Mouse (Mus musculus) urinary bladder, postnatal 4 days (tissue): ENCODE measurements around the gene Zfp697.
"Not testable (repeated sequence)": the region's sequence is repeated elsewhere in the genome, so short reads cannot be mapped to it uniquely, and the experiment has no call there.

Experiments used
- DNase-seq, 2 experiments: peaks; one replicate each; pipeline ENCODE4 v3.0.0; 2021 to 2022; ENCODE audit warnings: low spot score in 2 of 2

Zfp697 gene

DNA sequence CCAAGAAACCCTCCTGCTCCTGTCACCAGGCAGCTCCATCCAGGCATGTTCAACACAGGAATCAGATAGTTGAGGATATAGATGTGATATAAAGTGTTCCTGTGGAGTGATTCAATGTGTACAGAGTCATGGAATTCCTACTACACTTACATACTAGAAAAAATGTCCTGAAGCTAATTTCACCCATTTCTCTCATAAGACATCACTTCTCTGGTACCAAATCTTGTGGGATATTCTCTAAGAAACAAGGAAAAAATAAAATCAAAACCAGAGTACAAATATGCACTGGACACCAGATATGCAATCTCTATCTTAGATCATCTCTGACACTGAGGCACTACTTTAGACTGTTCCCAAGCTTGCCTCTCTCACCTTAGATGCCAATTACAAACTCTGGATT lies 247.9 kb downstream of the Zfp697 start, which contains the start of gene Hsd3b5:
Gene Hsd3b5 (minus strand): TSS at position 101 of the 400 bp plus-strand sequence.
- DNase-seq: no peak

DNA sequence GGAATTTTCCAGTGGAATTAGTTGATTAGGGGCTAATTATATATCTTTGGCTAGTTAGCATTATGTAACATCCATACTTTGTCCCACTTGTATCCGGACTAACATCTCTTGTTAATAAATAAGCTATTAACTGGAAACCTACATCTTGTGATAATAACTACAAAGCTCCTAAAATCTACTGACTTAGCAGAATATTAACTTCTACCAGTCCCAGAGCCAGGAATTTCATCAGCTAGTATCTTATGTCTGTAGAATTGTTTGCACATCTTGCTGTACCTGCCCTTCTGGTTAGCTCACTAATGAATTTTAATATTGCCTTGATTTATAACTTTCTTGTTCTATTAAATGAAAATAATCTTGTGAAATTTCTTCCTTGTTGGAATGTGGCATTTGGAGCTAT lies 252.9 kb downstream of the Zfp697 start:
- no peak for DNase-seq

DNA sequence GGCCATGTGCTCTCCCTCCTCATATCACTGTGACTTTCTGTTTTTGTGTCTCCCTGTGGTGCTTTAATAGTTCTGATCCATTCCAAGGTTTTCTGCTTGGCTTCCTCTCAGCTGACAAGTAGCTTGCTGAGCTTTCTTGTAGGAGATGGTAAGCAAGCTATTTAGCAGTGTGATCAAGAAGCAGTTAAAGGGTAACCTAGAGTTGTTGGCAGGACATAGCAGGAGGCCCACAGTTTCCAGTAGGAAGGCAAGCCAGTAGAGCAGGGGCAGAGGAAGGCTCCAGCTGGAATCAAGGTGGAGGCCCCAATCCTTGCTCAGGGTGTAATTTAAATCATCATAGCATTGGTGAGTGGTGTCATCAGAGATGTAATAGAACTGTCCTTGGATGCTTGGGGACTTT lies 298.5 kb downstream of the Zfp697 start:
- no peak for DNase-seq

DNA sequence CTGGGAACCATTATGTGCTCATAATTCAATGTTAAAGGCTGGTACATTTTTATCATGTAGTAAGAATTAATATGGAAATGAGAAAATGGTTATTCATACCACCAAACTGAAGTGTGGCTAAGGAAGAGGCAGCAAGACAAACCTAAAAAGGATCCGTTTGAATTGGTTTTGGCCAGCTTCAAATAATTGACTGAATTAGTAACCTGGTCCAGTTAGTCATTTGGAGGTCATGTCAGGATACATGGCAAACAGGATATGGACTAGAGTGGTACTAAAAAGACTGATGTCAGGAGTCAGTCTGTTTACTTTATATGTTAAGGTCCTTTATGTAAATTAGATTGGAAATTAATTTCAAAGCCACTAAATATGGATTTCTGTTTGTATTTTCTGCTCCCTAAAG lies 300.1 kb downstream of the Zfp697 start:
- no peak for DNase-seq

DNA sequence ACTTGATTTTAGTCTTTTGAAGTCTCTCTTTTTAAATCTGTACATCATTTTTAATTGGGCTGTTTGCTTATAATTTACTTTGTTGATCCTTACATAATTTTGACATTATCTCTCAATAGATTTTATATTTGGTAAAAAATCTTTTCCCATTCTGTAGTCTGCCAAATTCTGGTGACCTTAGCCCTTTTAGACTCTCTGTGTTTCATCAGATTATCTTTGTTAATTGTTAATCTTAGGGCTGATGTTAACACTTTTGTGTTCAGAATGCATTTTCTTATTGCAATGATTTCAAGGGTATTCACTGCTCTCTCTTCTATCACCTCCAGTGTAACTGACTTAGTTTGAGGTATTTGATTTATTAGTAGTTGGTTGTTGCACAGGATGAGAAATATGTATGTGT lies 338.5 kb downstream of the Zfp697 start:
- no peak for DNase-seq

DNA sequence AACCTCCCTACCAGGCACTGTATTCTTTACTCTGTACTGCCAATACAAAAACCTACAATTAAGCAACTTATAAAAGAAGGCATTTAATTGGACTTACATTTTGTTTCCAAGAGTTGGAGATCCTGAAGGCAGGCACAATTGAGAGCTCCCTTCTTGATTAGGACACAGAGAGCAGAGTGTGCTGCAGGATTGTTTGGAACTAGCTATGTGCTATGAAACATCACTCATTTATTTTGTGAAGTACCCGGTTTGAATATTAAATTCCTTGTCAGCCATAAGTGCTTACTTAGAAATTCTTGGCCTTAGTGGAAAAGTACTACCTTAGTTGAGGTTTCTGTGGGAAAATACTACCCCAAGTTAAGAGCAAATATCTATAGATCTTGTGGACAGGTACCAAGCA lies 342.1 kb downstream of the Zfp697 start, which contains the start of gene Hsd3b2:
Gene Hsd3b2 (minus strand): TSS at position 168 of the 400 bp plus-strand sequence.
- DNase-seq: no peak

DNA sequence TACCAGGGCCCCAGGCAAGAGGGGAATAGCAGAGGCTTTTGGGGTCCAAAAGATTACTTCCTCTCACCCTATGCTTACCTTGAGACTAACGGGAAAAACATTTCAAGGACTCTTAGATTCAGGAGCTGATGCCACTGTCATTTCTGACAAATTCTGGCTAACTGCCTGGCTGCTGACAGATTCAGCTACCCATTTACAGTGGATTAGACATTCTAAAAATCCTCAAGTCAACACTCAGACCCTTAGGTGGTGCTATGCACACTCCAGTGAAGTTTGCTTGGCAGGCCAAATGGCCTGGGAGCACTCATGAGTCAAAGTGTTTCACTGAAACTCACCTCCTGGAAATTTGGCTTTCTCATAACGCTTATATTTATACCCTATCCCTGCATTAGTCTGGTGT lies 344.0 kb downstream of the Zfp697 start:
- no peak for DNase-seq

DNA sequence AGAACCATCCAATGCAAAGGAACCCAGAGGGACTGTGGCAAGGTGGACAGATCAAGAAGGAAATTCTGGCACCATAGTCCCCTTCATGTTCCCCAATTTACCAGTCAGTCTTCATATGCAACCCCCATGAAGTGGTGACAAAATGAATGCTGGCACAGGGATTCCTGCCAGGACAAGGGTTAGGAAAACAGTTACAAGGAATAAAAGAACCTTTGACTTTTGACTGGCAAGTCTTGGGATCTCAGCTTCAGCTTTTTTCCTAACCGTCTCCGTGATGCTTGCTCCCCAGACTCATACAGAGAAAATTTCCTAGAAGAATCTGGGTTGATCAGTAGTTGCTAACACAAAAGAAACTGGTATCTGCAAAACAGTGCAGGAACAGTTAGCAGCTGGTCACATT lies 351.5 kb downstream of the Zfp697 start:
- DNase-seq: no peak

DNA sequence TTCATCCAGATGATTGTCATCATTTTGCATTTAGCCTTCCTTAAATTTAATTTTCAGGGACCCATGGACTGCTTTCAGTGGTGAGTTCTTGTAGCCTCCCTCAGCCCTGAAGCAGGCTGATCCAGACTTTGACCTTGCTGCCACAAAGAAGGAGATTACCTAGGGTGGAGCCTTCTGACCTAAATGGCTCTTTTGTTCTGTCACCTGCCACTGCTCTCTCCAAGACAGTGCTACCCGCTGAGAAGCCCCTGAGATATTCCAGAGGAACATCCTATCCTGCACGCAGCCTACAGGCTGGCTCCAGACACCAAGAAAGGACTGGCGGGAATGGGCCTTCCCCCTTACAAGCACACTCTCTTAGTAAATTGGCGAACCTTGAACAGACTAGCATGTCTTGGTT lies 352.1 kb downstream of the Zfp697 start:
- DNase-seq: no peak

DNA sequence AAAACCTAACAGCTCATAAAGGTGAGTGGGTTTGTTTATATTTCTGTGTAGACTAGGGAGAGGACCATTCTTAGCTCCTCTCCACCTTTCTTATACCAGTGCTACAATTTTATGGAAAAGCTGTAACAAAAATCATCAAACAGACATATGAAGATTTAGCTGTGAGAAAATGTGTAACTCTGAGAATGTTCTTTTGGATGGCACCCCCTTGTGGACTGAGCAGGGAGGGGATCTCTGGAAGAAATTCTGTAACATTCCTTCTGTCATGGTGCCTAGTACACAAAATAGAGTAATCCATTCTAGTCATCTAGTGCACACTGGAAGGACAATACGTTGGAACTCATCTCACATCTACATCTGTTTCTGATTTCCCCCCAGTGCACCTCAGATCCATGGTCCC lies 358.8 kb downstream of the Zfp697 start:
- DNase-seq: not testable (repeated sequence)

DNA sequence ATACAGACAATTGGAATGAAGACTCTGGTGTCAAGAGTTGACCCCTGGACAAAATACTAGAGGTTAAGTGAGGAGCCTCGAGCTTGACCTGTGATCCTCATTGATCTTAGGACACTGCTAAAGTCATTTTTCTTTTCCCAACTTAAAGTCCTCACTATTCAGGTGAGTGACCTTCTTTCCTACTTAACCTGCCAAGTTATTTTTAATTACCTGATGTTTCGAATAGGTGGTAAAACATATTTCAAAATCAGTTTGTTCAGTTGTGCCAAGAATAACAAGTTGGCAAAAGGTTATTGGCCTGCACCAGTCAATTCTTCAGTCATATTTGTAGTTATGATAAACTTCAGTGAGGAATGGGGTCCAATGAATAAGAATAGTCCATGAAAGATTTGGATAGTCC lies 369.9 kb downstream of the Zfp697 start:
- DNase-seq: no peak

DNA sequence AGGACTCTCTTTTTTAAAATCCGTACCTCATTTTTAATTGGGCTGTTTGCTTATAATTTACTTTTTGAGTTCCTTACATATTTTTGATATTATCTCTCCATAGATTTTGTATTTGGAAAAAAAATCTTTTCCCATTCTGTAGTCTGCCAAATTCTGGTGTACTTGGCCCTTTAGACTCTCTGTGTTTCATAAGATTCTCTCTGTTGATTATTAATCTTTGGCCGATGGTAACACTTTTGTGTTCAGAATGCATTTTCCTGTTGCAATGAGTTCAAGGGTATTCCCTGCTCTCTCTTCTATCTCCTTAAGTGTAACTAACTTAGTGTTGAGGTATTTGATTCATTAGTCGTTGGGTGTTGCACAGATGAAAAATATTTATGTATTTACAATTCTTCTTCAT lies 374.6 kb downstream of the Zfp697 start:
- DNase-seq: no peak

DNA sequence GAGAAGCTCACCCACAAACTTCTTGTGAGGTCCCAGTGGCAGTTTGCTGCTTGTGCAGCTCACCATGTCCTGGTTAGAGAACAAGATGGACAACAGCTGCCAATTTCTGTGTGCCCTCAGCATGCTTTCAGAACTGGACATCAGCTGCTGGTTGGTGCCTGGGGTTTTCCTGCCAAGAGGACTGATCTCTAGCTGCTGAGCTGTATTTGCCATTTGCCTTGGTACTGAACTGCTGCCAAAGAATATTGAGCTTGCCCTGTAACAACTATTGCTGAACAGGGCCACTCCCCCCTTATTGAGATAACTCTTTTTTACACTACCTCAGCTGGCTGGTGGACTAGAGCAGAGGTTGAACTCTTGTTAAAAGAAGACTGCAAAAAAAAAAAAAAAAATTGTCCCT lies 381.9 kb downstream of the Zfp697 start:
- DNase-seq: no peak

DNA sequence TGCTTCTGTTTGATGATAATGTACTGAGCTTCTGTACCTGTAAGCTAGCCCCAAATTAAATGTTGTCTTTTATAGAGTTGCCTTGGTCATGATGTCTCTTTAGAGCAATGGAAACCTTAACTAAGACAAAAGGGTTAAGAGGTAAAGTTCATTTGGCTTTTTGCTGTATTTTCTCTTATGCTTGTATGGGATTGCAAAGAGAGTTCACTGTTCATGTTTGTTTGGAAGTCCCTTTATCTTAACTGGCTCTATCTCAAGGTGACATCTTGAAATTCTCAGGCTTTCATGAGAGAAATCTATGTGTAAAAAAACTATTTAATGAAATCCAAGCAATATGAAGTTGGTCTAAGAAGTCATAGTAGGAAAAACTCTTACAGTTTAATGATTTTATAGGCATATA lies 398.7 kb downstream of the Zfp697 start:
- no peak for DNase-seq

DNA sequence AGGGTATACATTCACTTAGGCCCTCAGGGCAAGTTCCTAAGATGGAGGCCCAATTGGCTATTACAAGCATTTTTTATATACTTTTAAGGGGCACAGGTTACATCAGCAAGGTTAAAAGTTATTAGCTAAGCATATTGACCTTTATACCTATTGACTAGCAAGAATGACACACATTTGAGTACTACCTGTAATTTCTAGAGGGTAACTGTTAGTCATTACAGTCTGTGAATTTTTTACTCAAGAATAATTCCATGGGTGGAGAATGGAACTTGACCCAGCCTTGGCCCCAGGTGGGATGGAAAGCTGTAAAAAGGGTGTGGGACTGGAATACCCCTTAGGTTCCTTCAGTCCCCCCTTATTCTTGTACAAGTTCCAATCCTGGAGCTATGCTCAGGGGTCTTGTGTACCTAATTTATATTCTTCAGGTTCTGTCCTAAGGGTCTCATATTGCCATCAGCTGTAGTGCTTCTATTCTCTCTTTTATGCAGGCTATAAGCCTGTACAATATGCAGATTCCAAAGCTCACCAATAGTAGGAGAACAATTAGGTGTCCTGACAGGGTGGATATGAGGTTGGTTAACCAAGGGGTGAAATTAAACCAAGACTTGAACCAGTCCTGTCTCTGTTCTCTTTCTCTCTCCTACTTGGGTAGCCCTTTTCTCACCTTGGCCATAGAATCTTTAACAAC lies 400.1 kb downstream of the Zfp697 start:
- DNase-seq: no peak

DNA sequence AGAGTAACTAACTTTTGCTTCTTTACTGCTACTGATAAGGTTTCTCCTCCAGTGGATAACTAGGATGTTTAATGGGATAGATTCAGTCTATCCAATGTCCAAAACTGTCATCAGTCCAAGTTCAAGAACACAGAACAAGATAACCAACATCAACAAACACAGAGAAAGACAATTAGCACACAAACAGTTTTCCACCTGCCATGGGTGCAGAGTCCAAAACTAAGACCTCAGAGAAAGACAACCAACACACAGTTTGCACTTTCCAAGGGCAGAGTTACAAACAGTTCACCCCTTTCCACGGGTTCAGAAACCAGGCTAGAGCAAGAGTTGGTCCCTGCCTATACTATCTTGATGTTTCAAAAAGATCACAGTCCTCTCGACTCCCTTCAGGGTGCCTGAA lies 404.3 kb downstream of the Zfp697 start:
- no peak for DNase-seq
